Mouse (Mus musculus) retina, postnatal 7 days (tissue): Measurements from ENCODE around the gene Ankrd13b.

Experiments
- DNase-seq: peaks from one replicate; pipeline ENCODE4 v3.0.0-alpha.2; 2012; ENCODE audit warnings: low read depth, low spot score

Gene Ankrd13b

DNA sequence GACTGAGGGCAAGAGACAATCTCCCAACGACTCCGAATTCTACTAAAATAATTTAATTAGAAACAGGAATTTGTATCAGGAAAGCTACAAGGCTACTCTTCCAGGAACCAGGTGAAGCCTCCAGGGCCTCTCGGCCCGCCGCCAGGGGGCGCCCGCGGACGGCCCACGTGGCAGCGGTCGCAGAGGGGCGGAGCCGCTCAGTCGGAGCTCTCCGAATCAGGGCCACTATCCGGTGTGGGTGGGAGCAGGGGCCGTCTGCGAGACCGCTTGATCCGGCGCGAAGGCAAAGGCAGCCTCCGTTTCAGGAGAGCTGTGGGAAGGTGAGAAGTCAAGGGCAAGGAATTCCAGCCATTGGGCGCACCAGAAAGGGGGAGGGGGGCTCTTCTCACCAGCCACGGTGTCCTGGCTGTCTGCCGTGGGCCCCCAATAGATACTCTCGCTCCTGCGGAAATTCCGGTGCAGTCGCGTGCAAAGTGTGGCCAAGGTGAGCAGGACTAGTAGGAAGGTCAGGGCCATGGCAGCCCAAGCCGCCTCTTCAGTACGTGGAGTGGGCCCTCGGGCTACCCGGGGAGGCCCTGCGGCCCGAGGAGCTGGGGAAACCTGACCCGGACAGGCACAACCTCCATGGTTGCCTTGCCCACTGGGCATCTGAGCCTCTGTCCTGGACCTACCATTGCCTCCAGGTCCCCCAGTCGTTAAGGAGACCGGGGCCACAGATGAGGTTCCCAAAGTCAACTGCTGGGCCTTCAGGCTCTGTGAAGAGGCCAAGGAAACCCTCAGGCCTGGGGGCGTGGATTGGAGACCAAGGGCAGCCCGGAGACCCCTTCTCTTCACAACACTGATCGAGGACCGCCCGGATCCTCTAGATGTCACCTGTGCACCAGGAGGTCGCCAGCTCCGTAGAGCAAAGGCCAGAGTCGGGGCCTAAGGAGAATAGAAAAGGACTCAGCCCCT lies 18.9 kb upstream of the Ankrd13b start:
- DNase-seq = peak; percentile 79

- DNase-seq = no peak
Measured at GRCm38 (mm10) chr11:77507426-77507825, 17.9 kb upstream of the Ankrd13b start.

- DNase-seq = no peak
Measured at GRCm38 (mm10) chr11:77506941-77507340, 17.5 kb upstream of the Ankrd13b start.

GRCm38 (mm10) chr11:77506273-77506672 lies 16.8 kb upstream of the Ankrd13b start:
- no peak for DNase-seq

GRCm38 (mm10) chr11:77505291-77505980 lies 16.0 kb upstream of the Ankrd13b start:
- DNase-seq = no peak

DNA sequence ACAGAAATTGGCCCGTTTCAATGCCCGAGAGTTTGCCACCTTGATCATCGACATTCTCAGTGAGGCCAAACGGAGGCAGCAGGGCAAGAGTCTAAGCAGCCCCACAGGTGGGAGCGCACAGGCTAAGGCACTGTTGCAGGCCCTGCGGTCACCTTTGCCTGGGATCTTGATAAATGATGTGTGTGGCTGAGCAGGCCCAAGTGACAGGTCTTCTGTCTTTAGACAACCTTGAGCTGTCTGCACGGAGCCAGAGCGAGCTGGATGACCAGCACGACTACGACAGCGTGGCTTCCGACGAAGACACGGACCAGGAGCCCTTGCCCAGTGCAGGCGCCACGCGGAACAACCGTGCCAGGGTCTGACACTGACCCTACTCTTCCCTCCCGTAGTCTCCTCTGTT lies 14.9 kb upstream of the Ankrd13b start:
- DNase-seq = no peak

GRCm38 (mm10) chr11:77503511-77503910 lies 14.0 kb upstream of the Ankrd13b start:
- no peak for DNase-seq

DNA sequence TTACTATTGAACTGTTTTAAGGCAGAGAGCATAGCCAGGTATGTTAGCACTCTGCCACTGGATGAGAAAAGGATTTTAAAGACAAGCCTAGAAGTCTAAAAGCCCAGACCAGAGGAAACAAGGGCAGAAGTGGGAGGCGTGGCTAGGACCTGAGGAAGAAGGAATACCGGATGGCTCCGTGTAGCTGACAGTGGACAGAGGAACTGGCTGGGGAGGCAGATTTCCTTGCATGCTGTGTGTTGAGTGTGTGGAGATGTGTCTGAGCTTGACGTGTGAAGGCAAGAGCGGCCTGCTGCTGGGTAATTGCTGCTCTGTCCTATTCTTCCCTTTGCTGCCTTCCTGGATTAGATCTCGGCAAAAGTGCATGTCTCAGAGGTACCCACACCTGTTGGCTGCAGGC lies 13.0 kb upstream of the Ankrd13b start:
- no peak for DNase-seq

- no peak for DNase-seq
Measured at GRCm38 (mm10) chr11:77501971-77502370, 12.5 kb upstream of the Ankrd13b start.

DNA sequence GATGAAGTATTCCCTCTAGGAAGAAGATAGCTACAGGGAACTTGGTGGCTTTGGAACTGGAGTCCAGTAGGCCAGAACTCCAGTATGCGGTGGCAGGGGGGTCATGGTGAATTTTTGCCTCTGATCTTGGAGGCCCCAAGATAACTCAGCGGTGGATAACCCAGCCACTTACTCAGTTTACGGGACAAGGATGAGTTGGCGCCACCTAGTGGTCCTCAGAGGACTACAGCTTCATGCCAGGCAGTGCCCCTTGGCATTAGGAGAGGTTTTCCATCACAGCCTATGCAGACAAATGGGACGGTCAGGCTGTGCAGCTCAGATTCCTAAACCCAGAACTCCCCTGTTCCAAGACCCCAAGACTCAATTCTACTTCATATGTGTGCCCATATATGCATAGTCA lies 11.9 kb upstream of the Ankrd13b start:
- DNase-seq = peak; percentile 66

DNA sequence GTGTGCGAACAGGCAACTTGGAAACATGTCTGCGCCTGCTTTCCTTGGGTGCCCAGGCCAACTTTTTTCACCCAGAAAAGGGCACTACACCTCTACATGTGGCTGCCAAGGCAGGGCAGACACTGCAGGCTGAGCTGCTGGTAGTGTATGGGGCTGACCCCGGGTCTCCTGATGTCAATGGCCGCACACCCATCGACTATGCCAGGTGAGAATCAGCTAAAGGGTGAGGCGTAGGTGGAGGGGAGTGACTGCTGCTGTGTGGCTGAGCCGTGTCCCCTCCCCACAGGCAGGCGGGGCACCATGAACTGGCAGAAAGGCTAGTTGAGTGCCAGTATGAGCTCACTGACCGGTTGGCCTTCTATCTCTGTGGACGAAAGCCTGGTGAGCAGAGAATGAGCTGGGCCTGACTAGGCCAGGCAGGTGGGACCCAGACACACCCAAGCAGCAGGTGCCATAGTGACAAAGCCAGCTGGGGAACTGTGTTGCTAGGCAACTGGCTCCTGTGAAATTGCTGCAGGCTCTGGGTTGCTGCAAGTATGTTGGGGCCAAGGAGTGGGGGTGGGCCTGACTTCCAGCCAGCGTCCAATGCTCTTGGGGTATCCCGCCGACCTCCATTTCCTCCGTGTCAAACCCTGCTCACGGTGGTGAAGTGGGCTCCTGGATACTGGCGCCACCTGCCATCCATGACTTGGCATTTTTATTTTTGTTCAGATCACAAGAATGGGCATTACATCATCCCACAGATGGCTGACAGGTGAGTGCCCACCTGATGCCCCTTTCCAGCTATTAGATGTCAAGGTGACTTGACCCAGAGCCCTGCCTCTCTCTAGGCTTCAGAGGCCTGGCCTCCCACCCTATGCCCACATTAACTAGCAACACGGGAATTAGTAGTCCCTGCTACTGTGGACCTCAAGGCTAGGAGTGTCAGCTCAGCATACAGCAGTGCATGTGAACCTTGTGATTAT lies 11.2 kb upstream of the Ankrd13b start:
- no peak for DNase-seq

GRCm38 (mm10) chr11:77499354-77499753 lies 9.9 kb upstream of the Ankrd13b start:
- no peak for DNase-seq

GRCm38 (mm10) chr11:77498261-77499139 lies 9.0 kb upstream of the Ankrd13b start:
- DNase-seq = no peak

DNA sequence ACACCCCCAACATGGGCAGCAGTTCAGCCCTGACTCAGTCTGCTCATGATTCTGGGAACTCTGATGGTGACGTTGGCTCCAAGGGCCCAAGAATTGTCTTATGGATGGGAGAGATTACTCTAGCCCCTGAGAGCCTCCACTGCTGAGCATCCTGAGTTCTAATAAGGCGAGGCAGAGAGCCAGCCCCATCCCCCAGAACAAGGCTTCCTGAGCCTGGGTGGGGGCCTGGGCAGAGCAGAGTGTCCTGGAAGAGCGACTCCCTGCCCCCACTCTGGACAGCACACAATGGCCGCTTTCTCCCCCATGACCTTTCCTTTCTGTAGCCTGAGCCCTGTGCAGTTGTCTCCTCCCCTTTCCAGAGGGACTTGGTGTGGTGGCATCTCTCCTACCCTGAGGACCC lies 8.4 kb upstream of the Ankrd13b start:
- DNase-seq = no peak

DNA sequence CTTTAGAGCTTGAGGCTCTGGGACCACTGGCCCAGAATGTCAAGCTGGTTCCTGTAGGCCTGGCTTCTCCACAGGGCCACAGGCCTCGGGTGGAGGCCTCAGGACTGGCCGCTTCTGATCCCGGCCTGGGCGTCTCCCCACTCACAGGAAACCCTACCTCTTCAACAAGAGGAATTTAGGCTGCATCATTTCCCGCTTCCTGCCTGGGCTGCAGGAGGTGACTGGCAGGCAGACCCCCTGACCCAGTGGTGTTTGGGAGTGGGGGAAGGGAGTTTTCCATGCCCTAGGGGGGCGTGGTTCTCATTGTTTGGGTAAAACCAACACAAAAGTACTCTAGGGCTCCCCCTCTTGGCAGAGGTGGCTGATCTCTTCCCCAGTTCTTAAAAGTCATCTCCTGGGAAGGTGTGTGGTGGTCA lies 7.9 kb upstream of the Ankrd13b start:
- no peak for DNase-seq

GRCm38 (mm10) chr11:77495507-77495906 lies 6.0 kb upstream of the Ankrd13b start:
- DNase-seq = no peak

- no peak for DNase-seq
Measured at GRCm38 (mm10) chr11:77494782-77495181, 5.3 kb upstream of the Ankrd13b start.

DNA sequence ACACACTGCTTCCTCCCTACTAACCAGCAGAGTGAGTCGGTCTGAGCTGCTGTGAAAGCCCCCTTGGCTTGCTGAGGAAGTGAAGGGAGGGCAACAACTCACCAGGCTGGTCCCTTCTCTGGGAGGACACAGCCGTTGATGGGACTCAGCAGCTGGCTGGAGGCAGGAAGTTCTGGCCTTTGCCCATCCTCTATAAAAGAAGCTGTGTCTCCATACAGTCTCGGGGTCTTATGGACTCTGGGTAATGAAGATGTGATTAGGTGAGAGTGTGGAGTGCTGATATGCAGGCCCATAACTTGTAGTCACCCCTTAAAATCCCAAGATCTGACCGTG lies 4.8 kb upstream of the Ankrd13b start:
- DNase-seq = no peak

GRCm38 (mm10) chr11:77493512-77494343 lies 4.2 kb upstream of the Ankrd13b start, which contains the start of gene Git1:
Gene Git1, plus strand, starts transcription at chr11:77493562.
- no peak for DNase-seq

DNA sequence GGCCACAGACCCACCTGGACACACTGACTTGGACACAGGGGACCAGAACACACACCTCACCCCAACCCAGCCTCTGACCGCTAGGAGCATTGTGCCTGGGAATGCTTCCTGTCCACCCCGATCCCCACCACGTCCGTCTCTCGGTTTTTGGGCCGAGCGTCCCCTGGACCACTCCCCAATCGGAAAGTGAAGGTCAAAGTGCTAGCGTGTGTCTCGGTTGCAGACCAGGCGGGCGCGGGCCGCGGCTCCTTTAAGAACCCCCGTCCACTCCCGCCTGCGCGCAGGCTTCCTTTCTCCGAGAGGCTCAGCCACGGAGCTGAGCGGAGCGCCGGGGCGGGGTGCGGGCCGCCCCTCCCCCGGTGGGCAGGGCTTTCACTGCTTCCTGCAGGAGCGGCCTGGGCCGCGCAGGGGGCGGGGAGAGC lies 3.4 kb upstream of the Ankrd13b start:
- peak; percentile 88 for DNase-seq
